Mouse (Mus musculus) megakaryocyte, embryonic 14.5 days (primary cell): ENCODE measurements around the gene Rasgef1c.

Source experiments
- FLI1 ChIP-seq: IDR thresholded peaks from 2 replicates; pipeline ENCODE4 v1.6.1; 2012; ENCODE audit warnings: low read length, inconsistent platforms, mixed read lengths
- GATA1 ChIP-seq: IDR thresholded peaks from 3 replicates; pipeline ENCODE4 v1.6.1; 2012; ENCODE audit warnings: mixed read lengths, low read length, inconsistent platforms, borderline replicate concordance

DNA sequence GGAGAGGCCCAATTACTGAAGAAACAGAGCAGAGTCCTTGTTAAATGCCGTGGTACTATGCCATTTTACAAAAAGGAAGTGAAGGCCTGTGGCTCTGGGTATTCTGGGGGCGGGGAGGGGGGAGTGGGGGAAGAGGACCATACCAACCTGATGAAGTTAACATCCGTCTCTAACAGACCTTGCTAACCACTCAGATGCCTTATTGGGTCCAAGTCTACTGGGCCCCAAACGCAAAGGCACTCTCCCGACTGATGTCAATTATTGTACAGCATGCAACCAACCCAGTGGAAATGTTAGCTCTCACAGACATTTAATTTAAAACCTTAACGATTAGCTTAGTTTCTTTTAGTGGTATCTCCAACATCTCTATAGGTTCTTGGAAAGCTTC lies 122.8 kb downstream of the Rasgef1c start:
- TF ChIP-seq GATA1 = no peak
- TF ChIP-seq FLI1 = no peak
